Mouse (Mus musculus): ENCODE measurements around the gene Acot3.

Gene Acot3

GRCm38 (mm10) chr12:84107012-84107411, 55.1 kb downstream of the Acot3 start:
- no peak for DNase-seq

DNA sequence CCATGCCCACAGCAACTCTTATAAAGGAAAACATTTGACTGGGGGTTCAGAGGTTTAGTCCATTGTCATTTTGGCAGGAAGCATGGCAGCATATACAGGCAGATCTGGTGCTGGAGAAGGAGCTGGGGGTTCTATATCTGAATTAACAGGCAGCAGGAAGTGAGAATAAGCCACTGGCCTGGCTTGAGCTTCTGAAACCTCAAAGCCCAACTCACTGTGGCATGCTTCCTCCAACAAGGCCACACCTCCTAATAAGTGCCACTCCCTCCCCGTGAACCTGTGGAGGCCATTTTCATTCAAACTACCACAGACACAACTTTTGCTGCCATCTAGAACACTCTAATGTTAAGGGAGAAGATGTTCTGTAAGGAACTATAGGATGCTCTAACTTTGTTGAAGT, 55.7 kb downstream of the Acot3 start:
- DNase-seq: no peak

DNA sequence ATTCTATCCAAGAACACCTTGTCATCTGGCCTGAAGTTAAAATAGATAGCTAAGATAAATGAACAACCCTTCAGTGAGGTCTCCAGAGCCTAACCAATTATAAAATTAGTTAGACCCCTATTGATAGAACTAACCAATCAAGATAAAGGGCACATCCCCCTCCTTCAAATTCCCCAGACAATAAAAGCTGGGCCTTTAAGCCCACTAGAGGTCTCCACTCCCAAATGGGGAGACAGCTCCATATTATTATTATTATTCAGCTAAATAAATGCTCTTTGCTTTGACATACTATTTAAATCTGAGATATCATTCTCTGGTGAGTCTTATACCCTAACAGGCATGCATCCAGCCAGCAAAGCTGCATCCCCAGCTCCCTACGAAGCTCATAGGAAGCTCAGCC, 58.0 kb downstream of the Acot3 start:
- DNase-seq: no peak
